ENCODE assay signal across 19 mouse cellular contexts in the genomic region with DNA sequence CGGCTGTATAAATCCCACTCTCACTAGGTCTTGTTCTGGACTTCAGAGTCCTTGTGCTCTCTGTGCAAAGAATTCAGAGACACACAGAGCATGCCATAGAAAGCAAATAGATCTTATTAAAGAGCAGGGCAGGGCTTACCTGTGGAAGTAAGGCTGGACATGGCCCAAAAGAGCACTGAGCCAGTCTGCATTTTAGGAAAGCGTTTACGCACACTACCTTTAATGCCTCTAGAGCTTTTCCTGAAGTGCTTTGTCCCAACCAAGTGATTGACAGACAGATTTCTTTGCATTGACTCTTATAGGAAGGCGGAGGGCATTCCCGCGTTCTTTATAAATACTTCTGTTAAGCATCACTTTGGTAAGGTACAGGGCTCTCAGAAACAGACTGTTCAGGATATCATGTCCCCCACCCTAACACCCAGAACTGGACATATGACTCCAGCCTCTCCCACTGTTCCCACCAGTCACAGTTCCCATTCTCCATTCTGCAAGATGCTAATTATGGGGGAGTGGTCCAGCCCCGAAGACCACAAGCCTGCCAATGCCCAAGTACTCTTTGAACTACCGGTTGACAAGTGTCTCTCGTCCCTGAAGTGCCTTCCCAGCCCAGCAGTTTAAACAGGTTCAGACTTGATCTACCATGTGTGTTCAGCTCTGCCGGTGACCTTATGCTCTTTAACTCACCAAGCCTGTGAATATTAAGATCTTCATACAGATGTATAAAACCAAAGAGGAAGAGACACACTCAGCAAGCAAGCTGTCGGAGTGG.
"Had no signal": no experiment of that assay in that cellular context is flagged by ENCODE, and none has a peak within 500 bp of the region (broad histone marks: within the 10 kb centered on the region; RNA-seq: fewer than 3 reads in every experiment).

No protein-coding gene starts in this region.

- H3K27me3 ChIP-seq: hindbrain, embryonic 15.5 days; liver, embryonic 12.5 days; liver, embryonic 15.5 days; megakaryocyte, embryonic 14.5 days; neural tube, embryonic 13.5 days had no signal

- H3K9ac ChIP-seq: hindbrain, embryonic 15.5 days; liver, embryonic 12.5 days; liver, embryonic 15.5 days; neural tube, embryonic 13.5 days had no signal

- ATAC-seq: intestine, postnatal 0 days; liver, embryonic 12.5 days had no signal

- H3K9me3 ChIP-seq: hindbrain, embryonic 15.5 days; liver, embryonic 15.5 days; midbrain, embryonic 10.5 days; neural tube, embryonic 13.5 days had no signal

- H3K4me2 ChIP-seq: hindbrain, embryonic 15.5 days; liver, embryonic 12.5 days; liver, embryonic 15.5 days; neural tube, embryonic 13.5 days had no signal

- H3K36me3 ChIP-seq: hindbrain, embryonic 15.5 days; liver, embryonic 12.5 days; liver, embryonic 15.5 days; midbrain, embryonic 10.5 days; neural tube, embryonic 13.5 days had no signal

- H3K4me1 ChIP-seq: hindbrain, embryonic 15.5 days; liver, embryonic 12.5 days; liver, embryonic 15.5 days; megakaryocyte, embryonic 14.5 days; neural tube, embryonic 13.5 days had no signal

- H3K27ac ChIP-seq: hindbrain, embryonic 15.5 days; kidney, postnatal 0 days; liver, embryonic 12.5 days; liver, embryonic 15.5 days; midbrain, embryonic 10.5 days; neural tube, embryonic 13.5 days; stomach, postnatal 0 days had no signal

- H3K4me3 ChIP-seq: hindbrain, embryonic 15.5 days; liver, embryonic 12.5 days; liver, embryonic 15.5 days; megakaryocyte, embryonic 14.5 days; midbrain, embryonic 10.5 days; neural tube, embryonic 13.5 days had no signal

- DNase-seq: kidney, adult 2 months; kidney, postnatal 25 days; layer of hippocampus, adult 9-11 months; liver; midbrain, embryonic 14.5 days; right cerebral cortex, adult 18-20 months; right cerebral cortex, postnatal 14 days; right cerebral cortex, postnatal 4 days; thymus, adult 2 months; thymus, postnatal 25 days had no signal
